Mouse (Mus musculus): Measurements from ENCODE around the gene Slc19a2. TPM values are rescaled to one million over a fixed set of nuclear protein-coding genes. Genes with fewer than 3 reads are reported as not detected.
A peak's percentile ranks its signal among the peaks of the same experiment; 100 is the strongest.

The Slc19a2 gene
- polyA plus RNA-seq, 1 experiment, result 2.9 TPM

DNA sequence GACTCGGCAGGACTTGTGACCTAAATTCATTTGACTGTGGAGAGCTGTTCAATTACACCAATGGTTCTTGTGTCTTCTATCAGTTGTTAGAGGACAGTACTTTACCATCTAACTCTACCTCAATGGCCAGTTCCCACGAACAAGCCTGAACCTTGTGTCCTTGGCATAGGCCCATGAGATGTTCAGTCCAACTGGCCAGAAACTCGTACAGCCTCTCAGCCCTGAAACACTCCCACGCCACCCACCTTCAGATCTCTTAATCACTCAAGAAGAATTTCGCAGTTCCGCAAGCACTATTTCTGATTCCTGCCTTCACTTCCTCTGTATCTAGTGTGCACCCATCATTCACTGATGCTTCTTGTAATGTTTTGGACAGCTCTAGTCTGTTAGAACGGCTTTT is 12.8 kb upstream of the Slc19a2 start:
- Histone ChIP-seq H3K36me3 (ENCODE audit: control insufficient read depth, insufficient read depth, low read length) (no peaks in the 10 kb centered on the region), H3K4me3 (ENCODE audit: extremely low read depth, insufficient read depth, insufficient read length) (no peak overlapping the region), H3K27ac (ENCODE audit: insufficient read depth, low read length) (no peak overlapping the region), H3K4me1 (ENCODE audit: control insufficient read depth, insufficient read depth, insufficient read length) (no peaks in the 10 kb centered on the region), H3K27me3 (ENCODE audit: control insufficient read depth, insufficient read depth, low read length) (no peaks in the 10 kb centered on the region)
- no peak for DNase-seq (ENCODE audit: low read depth in 1 of 2, low spot score in 2 of 2)
- WGBS, result 76% methylated on average over 7 of the region's 7 CpGs
- TF ChIP-seq POLR2A (IDR thresholded peaks at IDR 0.05; ENCODE audit: low read depth, low read length) (no peak), CTCF (IDR thresholded peaks at IDR 0.05; ENCODE audit: extremely low read depth, insufficient read depth, insufficient read length, insufficient replicate concordance) (no peak)

- Histone ChIP-seq H3K36me3 (ENCODE audit: control insufficient read depth, insufficient read depth, low read length) (no peaks in the 10 kb centered on the region), H3K4me1 (ENCODE audit: control insufficient read depth, insufficient read depth, insufficient read length) (no peaks in the 10 kb centered on the region), H3K4me3 (ENCODE audit: extremely low read depth, insufficient read depth, insufficient read length) (no peak overlapping the region), H3K27ac (ENCODE audit: insufficient read depth, low read length) (no peak overlapping the region), H3K27me3 (ENCODE audit: control insufficient read depth, insufficient read depth, low read length) (no peaks in the 10 kb centered on the region)
- WGBS, result 83% methylated on average over 2 of the region's 2 CpGs
- TF ChIP-seq POLR2A (IDR thresholded peaks at IDR 0.05; ENCODE audit: low read depth, low read length) (no peak), CTCF (IDR thresholded peaks at IDR 0.05; ENCODE audit: extremely low read depth, insufficient read depth, insufficient read length, insufficient replicate concordance) (no peak)
- no peak for DNase-seq (ENCODE audit: low read depth in 1 of 2, low spot score in 2 of 2)
Measured at GRCm38 (mm10) chr1:164241494-164241893, 7.4 kb upstream of the Slc19a2 start.

DNA sequence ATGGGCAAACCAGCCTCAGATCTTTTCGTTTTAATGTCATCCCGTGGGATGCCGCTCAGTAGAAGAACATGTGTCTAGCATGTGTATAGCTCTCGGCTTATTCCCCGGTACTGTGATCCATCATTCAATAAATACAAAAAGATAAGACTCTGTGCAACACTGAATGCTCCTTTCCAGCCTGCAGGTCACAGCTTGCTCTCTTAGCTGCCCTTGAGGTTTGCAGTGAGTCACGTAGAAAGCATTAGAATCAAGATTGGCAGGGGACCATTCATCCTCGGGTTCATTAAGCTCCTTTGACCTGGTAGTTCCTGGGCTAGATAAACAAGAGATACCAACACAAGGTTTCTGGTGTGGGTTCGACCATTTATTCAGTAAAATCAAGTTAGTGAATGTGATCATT is 6.0 kb upstream of the Slc19a2 start:
- Histone ChIP-seq H3K4me1 (ENCODE audit: control insufficient read depth, insufficient read depth, insufficient read length) (peaks cover 1% of the 10 kb centered on the region; the same call in 1 of the 2 replicates), H3K36me3 (ENCODE audit: control insufficient read depth, insufficient read depth, low read length) (no peaks in the 10 kb centered on the region), H3K27me3 (ENCODE audit: control insufficient read depth, insufficient read depth, low read length) (no peaks in the 10 kb centered on the region), H3K4me3 (ENCODE audit: extremely low read depth, insufficient read depth, insufficient read length) (no peak overlapping the region), H3K27ac (ENCODE audit: insufficient read depth, low read length) (no peak overlapping the region)
- 86% methylated on average over 8 of the region's 8 CpGs for WGBS
- DNase-seq (ENCODE audit: low read depth in 1 of 2, low spot score in 2 of 2), result no peak
- TF ChIP-seq POLR2A (IDR thresholded peaks at IDR 0.05; ENCODE audit: low read depth, low read length) (no peak), CTCF (IDR thresholded peaks at IDR 0.05; ENCODE audit: extremely low read depth, insufficient read depth, insufficient read length, insufficient replicate concordance) (no peak)

DNA sequence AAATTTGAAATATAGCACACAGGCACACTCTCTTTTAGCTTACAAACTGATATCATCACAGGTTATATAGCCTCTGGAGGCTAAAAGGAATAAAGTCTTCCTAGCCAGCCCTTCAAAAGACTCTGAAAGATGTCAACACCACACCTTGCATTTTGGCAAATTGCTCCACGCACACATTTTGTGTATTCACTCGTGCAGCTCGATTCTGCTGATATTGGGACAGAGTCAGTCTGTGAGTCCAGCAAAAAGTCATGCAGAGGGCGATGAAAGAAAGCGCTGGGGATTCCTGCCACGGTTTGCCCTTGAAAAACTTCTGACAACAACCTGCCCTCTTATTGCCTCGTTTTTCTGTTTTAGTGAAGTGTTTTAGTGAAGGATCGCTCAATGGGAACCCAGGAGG is 1.4 kb upstream of the Slc19a2 start:
- no peak for DNase-seq (ENCODE audit: low read depth in 1 of 2, low spot score in 2 of 2)
- Histone ChIP-seq H3K4me3 (ENCODE audit: extremely low read depth, insufficient read depth, insufficient read length) (no peak overlapping the region), H3K4me1 (ENCODE audit: control insufficient read depth, insufficient read depth, insufficient read length) (peaks cover 3% of the 10 kb centered on the region; the same call in 1 of the 2 replicates), H3K36me3 (ENCODE audit: control insufficient read depth, insufficient read depth, low read length) (no peaks in the 10 kb centered on the region), H3K27ac (ENCODE audit: insufficient read depth, low read length) (no peak overlapping the region), H3K27me3 (ENCODE audit: control insufficient read depth, insufficient read depth, low read length) (no peaks in the 10 kb centered on the region)
- TF ChIP-seq CTCF (IDR thresholded peaks at IDR 0.05; ENCODE audit: extremely low read depth, insufficient read depth, insufficient read length, insufficient replicate concordance), result no peak
- TF ChIP-seq POLR2A (IDR thresholded peaks at IDR 0.05; ENCODE audit: low read depth, low read length), result no peak
- 76% methylated on average over 8 of the region's 8 CpGs for WGBS

GRCm38 (mm10) chr1:164247971-164248370 is 875 bp upstream of the Slc19a2 start:
- no peaks in the 10 kb centered on the region for H3K27me3 ChIP-seq (ENCODE audit: control insufficient read depth, insufficient read depth, low read length)
- H3K4me3 ChIP-seq (ENCODE audit: extremely low read depth, insufficient read depth, insufficient read length), result no peak overlapping the region
- no peak for DNase-seq (ENCODE audit: low read depth in 1 of 2, low spot score in 2 of 2)
- no peaks in the 10 kb centered on the region for H3K36me3 ChIP-seq (ENCODE audit: control insufficient read depth, insufficient read depth, low read length)
- 0 out of 2 replicates have a peak overlapping the region, but pooled peaks have one; percentile 2 for H3K27ac ChIP-seq (ENCODE audit: insufficient read depth, low read length)
- peaks cover 3% of the 10 kb centered on the region; the same call in 1 of the 2 replicates for H3K4me1 ChIP-seq (ENCODE audit: control insufficient read depth, insufficient read depth, insufficient read length)
- WGBS, result 13% methylated on average over 10 of the region's 10 CpGs
- TF ChIP-seq POLR2A (IDR thresholded peaks at IDR 0.05; ENCODE audit: low read depth, low read length), result no peak

DNA sequence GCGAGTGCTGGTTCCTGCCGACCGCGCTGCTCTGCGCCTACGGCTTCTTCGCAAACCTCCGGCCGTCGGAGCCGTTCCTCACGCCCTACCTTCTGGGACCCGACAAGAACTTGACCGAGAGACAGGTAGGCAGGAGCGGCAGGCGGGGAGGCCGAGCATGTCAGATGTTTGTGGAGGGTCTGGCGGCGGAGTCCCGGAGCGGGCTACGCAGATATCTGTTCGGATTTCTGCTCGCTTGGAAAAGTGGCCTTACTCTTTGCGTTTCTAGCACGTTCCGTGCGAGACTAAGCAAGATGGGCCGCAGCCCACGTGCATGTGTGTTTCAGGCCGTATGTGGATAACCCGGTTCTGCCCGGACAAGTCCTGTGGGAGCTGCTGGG is 476 bp downstream of the Slc19a2 start:
- Histone ChIP-seq H3K4me1 (ENCODE audit: control insufficient read depth, insufficient read depth, insufficient read length) (peaks cover 3% of the 10 kb centered on the region; the same call in 1 of the 2 replicates), H3K27ac (ENCODE audit: insufficient read depth, low read length) (no peak overlapping the region; the same call in 1 of the 2 replicates), H3K36me3 (ENCODE audit: control insufficient read depth, insufficient read depth, low read length) (no peaks in the 10 kb centered on the region), H3K27me3 (ENCODE audit: control insufficient read depth, insufficient read depth, low read length) (no peaks in the 10 kb centered on the region), H3K4me3 (ENCODE audit: extremely low read depth, insufficient read depth, insufficient read length) (peak overlapping the region; percentile 71)
- DNase-seq (ENCODE audit: low read depth in 1 of 2, low spot score in 2 of 2), result peak in 1 of 2 experiments; percentile 14
- WGBS, result 2% methylated on average over 33 of the region's 33 CpGs
- TF ChIP-seq CTCF (IDR thresholded peaks at IDR 0.05; ENCODE audit: extremely low read depth, insufficient read depth, insufficient read length, insufficient replicate concordance) (no peak), POLR2A (IDR thresholded peaks at IDR 0.05; ENCODE audit: low read depth, low read length) (no peak)

- Histone ChIP-seq H3K4me3 (ENCODE audit: extremely low read depth, insufficient read depth, insufficient read length) (no peak overlapping the region), H3K36me3 (ENCODE audit: control insufficient read depth, insufficient read depth, low read length) (no peaks in the 10 kb centered on the region), H3K27ac (ENCODE audit: insufficient read depth, low read length) (no peak overlapping the region), H3K27me3 (ENCODE audit: control insufficient read depth, insufficient read depth, low read length) (no peaks in the 10 kb centered on the region), H3K4me1 (ENCODE audit: control insufficient read depth, insufficient read depth, insufficient read length) (peaks cover 3% of the 10 kb centered on the region; the same call in 1 of the 2 replicates)
- WGBS, result 70% methylated on average over 8 of the region's 8 CpGs
- no peak for TF ChIP-seq CTCF (IDR thresholded peaks at IDR 0.05; ENCODE audit: extremely low read depth, insufficient read depth, insufficient read length, insufficient replicate concordance)
- no peak for TF ChIP-seq POLR2A (IDR thresholded peaks at IDR 0.05; ENCODE audit: low read depth, low read length)
- DNase-seq (ENCODE audit: low read depth in 1 of 2, low spot score in 2 of 2), result no peak
Measured at GRCm38 (mm10) chr1:164250391-164251150, 1.7 kb downstream of the Slc19a2 start.

All from spleen, adult 2 months (tissue).